Mouse (Mus musculus): ENCODE results near the gene Map4. TPM values are rescaled to one million over a fixed set of nuclear protein-coding genes. Genes with fewer than 3 reads are reported as not detected.

Gene Map4
- polyA plus RNA-seq, 1 experiment from 2014 or later, result 49.9 TPM

DNA sequence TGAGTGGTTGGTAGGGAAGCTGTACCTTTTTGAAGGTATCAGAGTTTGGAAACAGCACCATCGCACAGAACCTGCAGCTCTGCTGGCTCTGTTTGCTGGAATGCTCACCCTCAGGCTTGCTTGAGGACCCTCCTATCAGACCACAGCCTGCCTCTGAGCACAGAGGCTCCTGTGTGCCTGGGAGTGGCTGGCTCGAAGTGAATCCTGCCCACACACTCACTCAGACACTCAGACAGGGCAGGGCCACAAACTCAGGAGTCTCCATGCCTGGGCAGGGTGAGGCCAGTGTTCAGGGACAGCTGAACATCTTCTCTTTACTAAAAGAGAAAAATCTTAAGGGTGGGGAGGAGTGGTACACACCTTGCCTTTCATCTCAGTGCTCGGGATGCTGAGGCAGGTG, 30.7 kb upstream of the Map4 start:
- no peak for ATAC-seq (ENCODE audit: borderline replicate concordance, extremely low read depth, low FRiP score, low TSS enrichment)
- Histone ChIP-seq H3K4me3 (no peak overlapping the region), H3K9me3 (no peaks in the 10 kb centered on the region), H3K27ac (no peak overlapping the region), H3K4me2 (no peak overlapping the region), H3K27me3 (no peaks in the 10 kb centered on the region), H3K4me1 (peaks cover 12% of the 10 kb centered on the region), H3K36me3 (no peaks in the 10 kb centered on the region), H3K9ac (no peak overlapping the region)
- WGBS, result 70% methylated on average over 3 of the region's 3 CpGs

DNA sequence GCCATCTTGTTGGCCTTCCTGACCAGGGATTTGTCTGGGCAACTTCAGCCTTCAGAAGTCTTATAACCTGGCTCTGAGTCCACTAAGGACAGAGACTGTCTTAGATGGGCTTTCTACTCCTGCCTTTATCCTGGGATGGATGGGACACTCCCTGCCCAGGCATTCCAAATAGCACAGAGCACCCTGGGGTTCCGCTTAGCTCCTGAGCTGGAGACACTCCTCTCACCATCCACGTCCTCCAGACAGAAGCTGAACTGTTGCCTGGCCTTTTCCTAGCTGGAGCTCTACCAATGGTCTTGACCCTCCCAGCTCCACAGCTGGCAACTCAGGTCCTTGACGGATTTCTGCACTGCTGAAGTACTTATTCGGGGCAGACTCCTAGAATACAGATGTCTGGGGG, 29.0 kb upstream of the Map4 start:
- Histone ChIP-seq H3K4me3 (no peak overlapping the region), H3K9me3 (no peaks in the 10 kb centered on the region), H3K27ac (no peak overlapping the region), H3K9ac (no peak overlapping the region), H3K36me3 (no peaks in the 10 kb centered on the region), H3K4me2 (no peak overlapping the region), H3K27me3 (no peaks in the 10 kb centered on the region), H3K4me1 (peaks cover 15% of the 10 kb centered on the region)
- 44% methylated on average over 4 of the region's 4 CpGs for WGBS
- no peak for ATAC-seq (ENCODE audit: borderline replicate concordance, extremely low read depth, low FRiP score, low TSS enrichment)

DNA sequence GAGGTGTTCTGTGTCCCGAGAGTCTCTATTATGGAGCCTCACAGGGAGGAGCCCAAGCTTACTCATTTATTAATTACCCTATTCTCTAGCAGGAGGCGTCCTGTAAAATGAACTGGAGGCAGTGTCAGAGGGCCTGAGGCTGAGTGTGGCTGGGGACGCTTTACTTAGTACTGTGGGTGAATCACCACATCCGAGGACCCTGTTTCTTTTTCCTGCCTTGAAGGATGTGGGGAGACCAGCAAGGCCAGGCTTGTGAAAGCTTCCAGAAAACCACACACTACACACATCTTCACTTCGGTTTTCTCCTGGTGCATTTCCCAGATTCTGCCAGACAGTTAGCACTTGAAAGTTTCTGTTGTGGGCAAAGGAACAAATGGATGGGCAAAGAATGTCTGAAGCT, 28.5 kb upstream of the Map4 start:
- Histone ChIP-seq H3K4me2 (no peak overlapping the region), H3K27ac (no peak overlapping the region), H3K9me3 (no peaks in the 10 kb centered on the region), H3K27me3 (no peaks in the 10 kb centered on the region), H3K4me3 (no peak overlapping the region), H3K36me3 (no peaks in the 10 kb centered on the region), H3K9ac (no peak overlapping the region), H3K4me1 (peaks cover 19% of the 10 kb centered on the region)
- WGBS, result 63% methylated on average over 5 of the region's 5 CpGs
- no peak for ATAC-seq (ENCODE audit: borderline replicate concordance, extremely low read depth, low FRiP score, low TSS enrichment)

GRCm38 (mm10) chr9:109907300-109907699, 24.0 kb upstream of the Map4 start:
- H3K36me3 ChIP-seq, result no peaks in the 10 kb centered on the region
- 0 out of 2 replicates have a peak overlapping the region, but pooled peaks have one; percentile 25 for H3K27ac ChIP-seq
- H3K9ac ChIP-seq, result no peak overlapping the region
- H3K27me3 ChIP-seq, result no peaks in the 10 kb centered on the region
- 41% methylated on average over 8 of the region's 8 CpGs for WGBS
- H3K4me3 ChIP-seq, result no peak overlapping the region
- no peak overlapping the region for H3K4me2 ChIP-seq
- 0 out of 2 replicates have a peak, but pooled peaks cover 7% of the 10 kb centered on the region for H3K4me1 ChIP-seq
- H3K9me3 ChIP-seq, result no peaks in the 10 kb centered on the region
- ATAC-seq (ENCODE audit: borderline replicate concordance, extremely low read depth, low FRiP score, low TSS enrichment), result peak; percentile 49; the same call in 1 of the 2 replicates

- Histone ChIP-seq H3K4me1 (0 out of 2 replicates have a peak, but pooled peaks cover 7% of the 10 kb centered on the region), H3K4me2 (no peak overlapping the region), H3K9me3 (no peaks in the 10 kb centered on the region), H3K4me3 (no peak overlapping the region), H3K36me3 (no peaks in the 10 kb centered on the region), H3K9ac (no peak overlapping the region), H3K27me3 (no peaks in the 10 kb centered on the region), H3K27ac (0 out of 2 replicates have a peak overlapping the region, but pooled peaks have one; percentile 25)
- 70% methylated on average over 6 of the region's 6 CpGs for WGBS
- no peak for ATAC-seq (ENCODE audit: borderline replicate concordance, extremely low read depth, low FRiP score, low TSS enrichment)
These were observed 23.3 kb upstream of the Map4 start for GRCm38 (mm10) chr9:109907774-109908465.

- H3K27ac ChIP-seq, result no peak overlapping the region
- H3K9me3 ChIP-seq, result no peaks in the 10 kb centered on the region
- H3K4me3 ChIP-seq, result no peak overlapping the region
- no peaks in the 10 kb centered on the region for H3K36me3 ChIP-seq
- H3K9ac ChIP-seq, result no peak overlapping the region
- H3K4me2 ChIP-seq, result no peak overlapping the region
- no peak for ATAC-seq (ENCODE audit: borderline replicate concordance, extremely low read depth, low FRiP score, low TSS enrichment)
- H3K27me3 ChIP-seq, result no peaks in the 10 kb centered on the region
- WGBS, result 83% methylated on average over 8 of the region's 8 CpGs
- H3K4me1 ChIP-seq, result 0 out of 2 replicates have a peak, but pooled peaks cover 7% of the 10 kb centered on the region
These were observed 22.2 kb upstream of the Map4 start for GRCm38 (mm10) chr9:109909102-109909501.

GRCm38 (mm10) chr9:109909926-109910325, 21.3 kb upstream of the Map4 start:
- Histone ChIP-seq H3K4me1 (0 out of 2 replicates have a peak, but pooled peaks cover 7% of the 10 kb centered on the region), H3K36me3 (no peaks in the 10 kb centered on the region), H3K4me3 (no peak overlapping the region), H3K9ac (no peak overlapping the region), H3K27ac (no peak overlapping the region), H3K27me3 (no peaks in the 10 kb centered on the region), H3K9me3 (no peaks in the 10 kb centered on the region), H3K4me2 (no peak overlapping the region)
- no peak for ATAC-seq (ENCODE audit: borderline replicate concordance, extremely low read depth, low FRiP score, low TSS enrichment)
- 76% methylated on average over 4 of the region's 4 CpGs for WGBS

DNA sequence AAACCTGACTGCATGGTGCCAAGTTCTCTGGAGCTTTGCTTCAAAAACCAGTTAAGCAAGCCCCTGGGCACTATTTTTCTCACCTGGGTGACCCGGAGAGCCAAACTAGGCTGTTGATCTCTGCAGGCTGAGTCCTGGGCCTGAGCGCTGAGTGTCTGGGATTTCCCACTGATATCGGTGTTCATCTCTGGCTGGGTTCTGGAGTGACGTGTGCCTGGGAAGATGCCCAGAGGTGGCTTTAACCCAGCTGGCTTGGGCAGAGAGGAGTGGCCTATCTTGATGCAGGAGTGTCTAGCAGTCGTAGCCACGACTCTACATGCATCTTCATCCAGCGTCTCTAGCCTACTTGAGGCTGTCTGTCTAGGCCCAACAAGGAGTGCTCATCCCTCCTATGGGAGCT, 19.5 kb upstream of the Map4 start:
- H3K9ac ChIP-seq, result no peak overlapping the region
- no peaks in the 10 kb centered on the region for H3K9me3 ChIP-seq
- no peaks in the 10 kb centered on the region for H3K36me3 ChIP-seq
- no peak overlapping the region for H3K4me2 ChIP-seq
- H3K27ac ChIP-seq, result no peak overlapping the region
- no peak overlapping the region for H3K4me3 ChIP-seq
- 72% methylated on average over 7 of the region's 7 CpGs for WGBS
- H3K27me3 ChIP-seq, result no peaks in the 10 kb centered on the region
- H3K4me1 ChIP-seq, result 0 out of 2 replicates have a peak, but pooled peaks cover 7% of the 10 kb centered on the region
- ATAC-seq (ENCODE audit: borderline replicate concordance, extremely low read depth, low FRiP score, low TSS enrichment), result no peak

GRCm38 (mm10) chr9:109914269-109914926, 16.9 kb upstream of the Map4 start:
- Histone ChIP-seq H3K9me3 (no peaks in the 10 kb centered on the region), H3K36me3 (no peaks in the 10 kb centered on the region), H3K27ac (no peak overlapping the region), H3K9ac (no peak overlapping the region), H3K4me3 (no peak overlapping the region), H3K4me1 (no peaks in the 10 kb centered on the region), H3K4me2 (no peak overlapping the region), H3K27me3 (no peaks in the 10 kb centered on the region)
- WGBS, result 45% methylated on average over 4 of the region's 4 CpGs
- no peak for ATAC-seq (ENCODE audit: borderline replicate concordance, extremely low read depth, low FRiP score, low TSS enrichment)

GRCm38 (mm10) chr9:109917931-109918330, 13.3 kb upstream of the Map4 start:
- ATAC-seq (ENCODE audit: borderline replicate concordance, extremely low read depth, low FRiP score, low TSS enrichment), result no peak
- no peaks in the 10 kb centered on the region for H3K27me3 ChIP-seq
- H3K4me2 ChIP-seq, result no peak overlapping the region
- no peak overlapping the region for H3K4me3 ChIP-seq
- 85% methylated on average over 2 of the region's 2 CpGs for WGBS
- no peaks in the 10 kb centered on the region for H3K9me3 ChIP-seq
- no peak overlapping the region for H3K9ac ChIP-seq
- H3K27ac ChIP-seq, result no peak overlapping the region
- no peaks in the 10 kb centered on the region for H3K36me3 ChIP-seq
- no peaks in the 10 kb centered on the region for H3K4me1 ChIP-seq

- no peaks in the 10 kb centered on the region for H3K9me3 ChIP-seq
- 98% methylated on average over 3 of the region's 3 CpGs for WGBS
- peaks cover 10% of the 10 kb centered on the region for H3K4me1 ChIP-seq
- H3K27me3 ChIP-seq, result no peaks in the 10 kb centered on the region
- H3K9ac ChIP-seq, result no peak overlapping the region
- no peak overlapping the region for H3K4me2 ChIP-seq
- ATAC-seq (ENCODE audit: borderline replicate concordance, extremely low read depth, low FRiP score, low TSS enrichment), result no peak
- H3K4me3 ChIP-seq, result no peak overlapping the region
- H3K36me3 ChIP-seq, result no peaks in the 10 kb centered on the region
- no peak overlapping the region for H3K27ac ChIP-seq
These were observed 2.1 kb upstream of the Map4 start for GRCm38 (mm10) chr9:109929131-109929530.

DNA sequence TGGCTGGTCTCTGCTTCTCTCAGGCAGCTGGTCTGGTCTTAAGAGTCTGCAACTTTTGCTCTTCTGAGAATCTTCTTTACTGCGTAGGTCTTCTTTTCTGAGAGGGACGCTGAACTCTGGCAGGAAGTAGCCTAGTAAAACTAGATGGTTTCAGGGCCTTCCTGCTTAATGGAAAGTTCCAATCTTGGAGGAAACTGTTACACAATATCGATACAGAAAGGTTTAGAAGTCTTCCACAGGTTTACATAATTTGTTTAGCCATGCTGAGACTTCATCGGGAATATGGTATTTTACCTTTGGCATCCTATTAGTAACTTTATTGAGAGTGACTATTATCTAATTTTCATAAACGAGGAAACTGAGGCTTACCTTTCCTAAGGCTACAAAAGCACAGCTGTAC, 1.2 kb upstream of the Map4 start:
- Histone ChIP-seq H3K27me3 (no peaks in the 10 kb centered on the region), H3K4me1 (peaks cover 10% of the 10 kb centered on the region), H3K27ac (no peak overlapping the region), H3K9ac (no peak overlapping the region), H3K4me2 (no peak overlapping the region), H3K4me3 (no peak overlapping the region), H3K9me3 (no peaks in the 10 kb centered on the region), H3K36me3 (no peaks in the 10 kb centered on the region)
- no peak for ATAC-seq (ENCODE audit: borderline replicate concordance, extremely low read depth, low FRiP score, low TSS enrichment)
- WGBS, result 83% methylated on average over 5 of the region's 5 CpGs
